Mouse (Mus musculus): ENCODE data around the gene Pxk.

DNA sequence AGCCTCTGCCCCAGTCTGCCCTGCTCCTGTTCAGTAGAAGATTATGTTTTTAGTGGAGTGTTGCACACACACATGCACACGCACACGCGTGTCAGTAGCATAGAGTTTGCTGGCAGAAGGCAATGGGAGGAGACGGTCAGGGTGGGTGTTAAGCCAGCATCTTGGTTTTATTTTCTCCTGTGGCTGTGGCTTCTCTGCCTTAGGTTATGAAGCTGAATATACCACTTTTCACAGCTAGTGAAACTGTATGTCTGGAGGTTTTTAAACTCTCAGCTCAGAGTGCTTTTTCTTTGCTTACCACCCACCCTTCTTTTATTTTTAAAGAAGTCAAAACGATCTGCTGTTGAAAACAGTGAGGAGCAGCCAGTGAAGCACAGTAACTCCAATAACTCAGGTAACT is 53.7 kb downstream of the Pxk start:
- TF ChIP-seq CTCF (IDR thresholded peaks at IDR 0.05; ENCODE audit: borderline replicate concordance, control insufficient read depth, extremely low read depth, insufficient read depth, low read length, poor library complexity) (no peak), POLR2A (IDR thresholded peaks at IDR 0.05; ENCODE audit: control insufficient read depth, extremely low read depth, insufficient read depth, low read length, poor library complexity) (no peak)
